Mouse (Mus musculus): ENCODE data around the gene Ndc80.

GRCm38 (mm10) chr17:71506832-71507231 is 19.8 kb downstream of the Ndc80 start:
- TF ChIP-seq EP300 (IDR thresholded peaks at IDR 0.05; ENCODE audit: low read depth) (no peak), CTCF (IDR thresholded peaks at IDR 0.05; ENCODE audit: low read depth) (no peak)

Data from heart, postnatal 0 days (tissue).